Mouse (Mus musculus): Measurements from ENCODE around the gene Selenom. TPM values are rescaled to one million over a fixed set of nuclear protein-coding genes. Genes with fewer than 3 reads are reported as not detected.

Gene Selenom
- polyA plus RNA-seq, 1 experiment, result 40.8 TPM

- Histone ChIP-seq H3K4me3 (ENCODE audit: control insufficient read depth, insufficient read depth, low read length) (0 out of 2 replicates have a peak overlapping the region, but pooled peaks have one; percentile 27), H3K27me3 (ENCODE audit: control insufficient read depth, insufficient read depth, low read length) (no peaks in the 10 kb centered on the region; the same call in 1 of the 2 replicates), H3K36me3 (ENCODE audit: control insufficient read depth, insufficient read depth, low read length) (no peaks in the 10 kb centered on the region), H3K4me1 (replicated peaks; ENCODE audit: control insufficient read depth, insufficient read depth, low read length) (peaks cover 22% of the 10 kb centered on the region), H3K27ac (ENCODE audit: control insufficient read depth, insufficient read depth, low read length) (no peak overlapping the region)
- no peak for DNase-seq
- no peak for TF ChIP-seq POLR2A (IDR thresholded peaks at IDR 0.05; ENCODE audit: control insufficient read depth, extremely low read depth, insufficient read depth, low read length, poor library complexity)
- no peak for TF ChIP-seq CTCF (IDR thresholded peaks at IDR 0.05; ENCODE audit: borderline replicate concordance, control insufficient read depth, extremely low read depth, insufficient read depth, low read length, poor library complexity)
- 58% methylated on average over 13 of the region's 13 CpGs for WGBS
These were observed 3.6 kb downstream of the Selenom start for GRCm38 (mm10) chr11:3517846-3518732.

DNA sequence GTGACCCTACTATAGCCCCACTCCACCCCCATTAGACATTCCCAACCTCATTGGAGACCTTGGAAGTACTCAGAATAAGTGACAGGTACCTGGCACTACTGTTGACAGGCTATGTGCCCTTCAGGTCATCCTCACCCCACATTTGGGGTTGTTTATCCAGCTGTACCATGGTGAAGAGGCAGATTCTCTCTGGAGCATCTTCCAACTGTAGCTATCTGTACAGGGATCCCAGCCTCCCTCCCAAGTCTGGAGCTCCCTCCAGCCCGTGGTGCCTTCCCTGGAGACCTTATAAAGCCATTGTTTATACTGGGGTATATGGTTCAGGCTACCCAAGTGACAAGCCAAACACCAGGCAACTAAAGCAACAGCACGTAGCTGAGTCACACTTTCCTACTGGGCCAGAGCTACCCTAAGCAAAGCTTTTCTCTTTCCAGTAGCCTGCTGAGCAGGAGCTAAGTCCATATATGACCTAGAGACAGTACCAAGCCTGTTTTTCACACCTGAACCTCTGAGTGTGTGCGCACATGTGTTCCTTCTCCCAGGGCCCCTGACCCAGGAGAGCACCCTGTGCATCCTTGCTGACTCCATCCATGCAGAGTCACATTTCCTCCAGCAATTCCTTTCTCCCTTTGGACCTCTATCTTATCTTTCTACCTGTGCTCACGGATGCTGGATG lies 4.7 kb downstream of the Selenom start:
- Histone ChIP-seq H3K27me3 (ENCODE audit: control insufficient read depth, insufficient read depth, low read length) (no peaks in the 10 kb centered on the region; the same call in 1 of the 2 replicates), H3K36me3 (ENCODE audit: control insufficient read depth, insufficient read depth, low read length) (no peaks in the 10 kb centered on the region), H3K4me3 (ENCODE audit: control insufficient read depth, insufficient read depth, low read length) (no peak overlapping the region), H3K4me1 (replicated peaks; ENCODE audit: control insufficient read depth, insufficient read depth, low read length) (peaks cover 21% of the 10 kb centered on the region), H3K27ac (ENCODE audit: control insufficient read depth, insufficient read depth, low read length) (no peak overlapping the region)
- DNase-seq, result no peak
- no peak for TF ChIP-seq POLR2A (IDR thresholded peaks at IDR 0.05; ENCODE audit: control insufficient read depth, extremely low read depth, insufficient read depth, low read length, poor library complexity)
- TF ChIP-seq CTCF (IDR thresholded peaks at IDR 0.05; ENCODE audit: borderline replicate concordance, control insufficient read depth, extremely low read depth, insufficient read depth, low read length, poor library complexity), result no peak
- WGBS, result 87% methylated on average over 4 of the region's 4 CpGs

DNA sequence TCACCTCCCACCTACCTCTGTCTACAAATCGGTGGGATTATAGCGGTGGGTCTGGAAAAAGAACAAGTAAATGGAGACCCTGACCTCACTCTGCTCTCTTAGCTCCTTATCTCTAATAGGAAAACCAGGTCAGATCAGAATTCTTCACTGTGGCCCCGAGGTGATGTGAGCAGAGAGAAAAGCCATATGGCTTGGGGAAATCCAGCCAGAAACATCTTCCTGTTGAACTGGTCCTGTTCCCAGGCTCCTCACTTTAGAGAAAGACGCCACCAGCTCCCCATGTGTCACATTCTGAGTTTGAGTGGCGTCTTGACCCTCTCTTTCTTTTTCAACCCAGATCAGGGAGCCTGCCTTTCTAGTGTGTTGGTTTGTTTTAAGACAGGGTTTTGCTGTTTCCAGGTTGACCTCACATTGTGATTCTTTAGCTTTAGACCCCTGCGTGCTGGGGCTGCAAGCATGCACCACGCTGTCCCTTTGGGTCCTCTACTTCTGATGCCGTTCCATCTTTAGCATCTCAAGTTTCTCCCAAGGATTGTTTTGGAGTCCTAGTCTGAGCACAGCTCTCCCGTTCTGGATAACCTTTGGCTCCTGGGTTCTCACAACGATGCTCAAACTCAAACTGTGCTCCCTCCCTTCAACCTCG lies 5.4 kb downstream of the Selenom start:
- 95% methylated on average over 11 of the region's 11 CpGs for WGBS
- Histone ChIP-seq H3K27ac (ENCODE audit: control insufficient read depth, insufficient read depth, low read length) (no peak overlapping the region), H3K4me3 (ENCODE audit: control insufficient read depth, insufficient read depth, low read length) (no peak overlapping the region), H3K27me3 (ENCODE audit: control insufficient read depth, insufficient read depth, low read length) (no peaks in the 10 kb centered on the region; the same call in 1 of the 2 replicates), H3K36me3 (ENCODE audit: control insufficient read depth, insufficient read depth, low read length) (no peaks in the 10 kb centered on the region), H3K4me1 (replicated peaks; ENCODE audit: control insufficient read depth, insufficient read depth, low read length) (peaks cover 15% of the 10 kb centered on the region)
- TF ChIP-seq CTCF (IDR thresholded peaks at IDR 0.05; ENCODE audit: borderline replicate concordance, control insufficient read depth, extremely low read depth, insufficient read depth, low read length, poor library complexity) (no peak), POLR2A (IDR thresholded peaks at IDR 0.05; ENCODE audit: control insufficient read depth, extremely low read depth, insufficient read depth, low read length, poor library complexity) (no peak)
- DNase-seq, result no peak

DNA sequence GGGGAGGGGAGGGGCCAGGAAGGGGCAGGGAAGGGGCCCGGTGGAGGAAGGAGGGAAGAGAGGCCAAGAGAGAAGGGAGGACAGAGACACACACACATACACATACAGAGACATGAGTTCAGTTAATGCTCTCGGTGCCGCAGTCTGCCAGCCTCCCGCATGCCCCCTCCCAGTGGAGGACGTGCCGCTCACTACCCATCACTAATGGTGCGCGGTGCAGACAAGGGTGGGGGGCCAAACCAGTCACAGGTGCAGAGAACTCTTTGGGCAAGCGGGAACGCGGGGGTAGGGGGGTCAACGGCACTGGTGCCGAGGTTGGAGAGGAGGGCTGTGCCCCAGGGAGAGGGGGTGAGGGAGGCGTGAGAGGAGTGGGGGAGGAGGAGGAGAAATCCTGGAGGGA lies 6.4 kb downstream of the Selenom start:
- TF ChIP-seq POLR2A (IDR thresholded peaks at IDR 0.05; ENCODE audit: control insufficient read depth, extremely low read depth, insufficient read depth, low read length, poor library complexity) (no peak), CTCF (IDR thresholded peaks at IDR 0.05; ENCODE audit: borderline replicate concordance, control insufficient read depth, extremely low read depth, insufficient read depth, low read length, poor library complexity) (no peak)
- Histone ChIP-seq H3K27ac (ENCODE audit: control insufficient read depth, insufficient read depth, low read length) (no peak overlapping the region), H3K4me1 (replicated peaks; ENCODE audit: control insufficient read depth, insufficient read depth, low read length) (peaks cover 12% of the 10 kb centered on the region), H3K27me3 (ENCODE audit: control insufficient read depth, insufficient read depth, low read length) (no peaks in the 10 kb centered on the region; the same call in 1 of the 2 replicates), H3K4me3 (ENCODE audit: control insufficient read depth, insufficient read depth, low read length) (no peak overlapping the region), H3K36me3 (ENCODE audit: control insufficient read depth, insufficient read depth, low read length) (no peaks in the 10 kb centered on the region)
- WGBS, result 95% methylated on average over 13 of the region's 14 CpGs
- DNase-seq, result no peak

DNA sequence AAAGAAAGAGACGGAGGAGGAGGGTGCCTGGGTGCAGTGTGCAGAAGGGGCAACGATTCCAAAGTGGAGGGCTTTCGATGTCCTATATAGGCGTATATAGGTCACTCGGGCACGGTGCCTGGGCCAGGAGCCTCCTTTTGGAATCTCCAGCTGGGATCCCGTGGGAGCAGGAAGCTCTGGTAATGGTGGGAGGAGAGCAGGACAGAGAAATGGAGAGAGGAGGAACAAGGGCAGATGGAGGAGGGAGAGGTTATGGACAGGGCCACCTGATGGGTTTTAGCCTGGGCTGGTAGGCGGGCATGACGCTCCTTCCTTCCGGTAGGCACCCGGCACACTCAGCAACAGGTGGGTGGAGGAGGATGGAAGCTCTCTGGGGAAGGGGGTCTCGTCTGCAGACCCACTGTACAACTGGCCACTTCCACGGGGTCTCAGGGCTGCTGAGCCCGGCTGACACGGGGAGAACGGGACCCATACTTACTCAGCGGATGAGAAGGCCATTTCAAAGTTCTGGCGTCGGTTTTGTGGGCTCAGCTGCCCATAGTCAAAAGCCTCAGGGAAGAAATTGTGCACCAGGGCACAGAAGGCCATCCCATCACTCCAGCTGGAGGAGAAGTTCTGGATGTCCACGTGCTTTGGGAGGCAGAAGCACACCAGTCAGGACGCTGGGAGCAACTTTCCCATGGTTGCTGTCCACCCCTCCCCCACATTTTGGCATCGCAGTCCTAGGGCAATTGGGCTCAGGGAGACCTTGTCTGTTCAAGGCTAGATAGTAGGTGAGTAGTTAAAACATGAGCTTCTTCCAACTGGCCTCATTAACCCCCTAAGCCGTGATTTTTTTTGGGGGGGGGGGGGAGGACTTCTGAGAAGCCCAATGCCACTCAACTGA lies 7.1 kb downstream of the Selenom start:
- Histone ChIP-seq H3K27me3 (ENCODE audit: control insufficient read depth, insufficient read depth, low read length) (no peaks in the 10 kb centered on the region), H3K27ac (ENCODE audit: control insufficient read depth, insufficient read depth, low read length) (no peak overlapping the region), H3K4me3 (ENCODE audit: control insufficient read depth, insufficient read depth, low read length) (no peak overlapping the region), H3K4me1 (replicated peaks; ENCODE audit: control insufficient read depth, insufficient read depth, low read length) (peaks cover 12% of the 10 kb centered on the region), H3K36me3 (ENCODE audit: control insufficient read depth, insufficient read depth, low read length) (no peaks in the 10 kb centered on the region)
- no peak for TF ChIP-seq POLR2A (IDR thresholded peaks at IDR 0.05; ENCODE audit: control insufficient read depth, extremely low read depth, insufficient read depth, low read length, poor library complexity)
- no peak for TF ChIP-seq CTCF (IDR thresholded peaks at IDR 0.05; ENCODE audit: borderline replicate concordance, control insufficient read depth, extremely low read depth, insufficient read depth, low read length, poor library complexity)
- 94% methylated on average over 23 of the region's 23 CpGs for WGBS
- DNase-seq, result no peak
